Mouse (Mus musculus): ENCODE measurements around the gene Elmsan1. TPM values are rescaled to one million over a fixed set of nuclear protein-coding genes. Genes with fewer than 3 reads are reported as not detected.

Gene Elmsan1
- polyA plus RNA-seq, 1 experiment from 2014 or later, result 15.9 TPM

- Histone ChIP-seq H3K4me3 (replicated peaks) (peak overlapping the region; percentile 77), H3K27me3 (no peaks in the 10 kb centered on the region), H3K4me1 (peaks cover 87% of the 10 kb centered on the region), H3K36me3 (0 out of 2 replicates have a peak, but pooled peaks cover under 1% of the 10 kb centered on the region), H3K9ac (no peak overlapping the region), H3K9me3 (replicated peaks) (no peaks in the 10 kb centered on the region), H3K27ac (replicated peaks) (no peak overlapping the region), H3K4me2 (replicated peaks) (peak overlapping the region; percentile 91)
- WGBS, result 31% methylated on average over 5 of the region's 5 CpGs
- no peak for ATAC-seq (ENCODE audit: insufficient number of reproducible peaks, low FRiP score, low TSS enrichment, low read depth)
These were observed 26.9 kb downstream of the Elmsan1 start for GRCm38 (mm10) chr12:84191770-84192169.

GRCm38 (mm10) chr12:84191190-84191589, 27.5 kb downstream of the Elmsan1 start:
- no peaks in the 10 kb centered on the region for H3K9me3 ChIP-seq (replicated peaks)
- H3K4me2 ChIP-seq (replicated peaks), result peak overlapping the region; percentile 91
- H3K4me1 ChIP-seq, result peaks cover 88% of the 10 kb centered on the region
- ATAC-seq (ENCODE audit: insufficient number of reproducible peaks, low FRiP score, low TSS enrichment, low read depth), result no peak
- no peak overlapping the region for H3K27ac ChIP-seq (replicated peaks)
- 0 out of 2 replicates have a peak, but pooled peaks cover 6% of the 10 kb centered on the region for H3K36me3 ChIP-seq
- H3K27me3 ChIP-seq, result no peaks in the 10 kb centered on the region
- no peak overlapping the region; the same call in 1 of the 2 replicates for H3K4me3 ChIP-seq (replicated peaks)
- H3K9ac ChIP-seq, result no peak overlapping the region
- 55% methylated on average over 7 of the region's 7 CpGs for WGBS

- 48% methylated on average over 15 of the region's 15 CpGs for WGBS
- no peak for ATAC-seq (ENCODE audit: insufficient number of reproducible peaks, low FRiP score, low TSS enrichment, low read depth)
- Histone ChIP-seq H3K36me3 (0 out of 2 replicates have a peak, but pooled peaks cover 8% of the 10 kb centered on the region), H3K27me3 (no peaks in the 10 kb centered on the region), H3K4me3 (replicated peaks) (no peak overlapping the region), H3K4me2 (replicated peaks) (peak overlapping the region; percentile 21), H3K9ac (no peak overlapping the region), H3K27ac (replicated peaks) (no peak overlapping the region), H3K4me1 (peaks cover 89% of the 10 kb centered on the region), H3K9me3 (replicated peaks) (no peaks in the 10 kb centered on the region)
These were observed 28.4 kb downstream of the Elmsan1 start for GRCm38 (mm10) chr12:84190151-84190820.

GRCm38 (mm10) chr12:84188881-84189444, 29.7 kb downstream of the Elmsan1 start:
- 47% methylated on average over 14 of the region's 14 CpGs for WGBS
- no peak for ATAC-seq (ENCODE audit: insufficient number of reproducible peaks, low FRiP score, low TSS enrichment, low read depth)
- no peaks in the 10 kb centered on the region for H3K9me3 ChIP-seq (replicated peaks)
- H3K4me1 ChIP-seq, result peaks cover 86% of the 10 kb centered on the region
- 0 out of 2 replicates have a peak, but pooled peaks cover 8% of the 10 kb centered on the region for H3K36me3 ChIP-seq
- H3K27ac ChIP-seq (replicated peaks), result peak overlapping the region; percentile 81
- H3K27me3 ChIP-seq, result no peaks in the 10 kb centered on the region
- H3K4me2 ChIP-seq (replicated peaks), result 0 out of 2 replicates have a peak overlapping the region, but pooled peaks have one; percentile 21
- no peak overlapping the region for H3K4me3 ChIP-seq (replicated peaks)
- H3K9ac ChIP-seq, result 0 out of 2 replicates have a peak overlapping the region, but pooled peaks have one; percentile 6

GRCm38 (mm10) chr12:84187752-84188601, 30.7 kb downstream of the Elmsan1 start:
- Histone ChIP-seq H3K9ac (no peak overlapping the region), H3K4me2 (replicated peaks) (peak overlapping the region; percentile 15; the same call in 1 of the 2 replicates)
- ATAC-seq (ENCODE audit: insufficient number of reproducible peaks, low FRiP score, low TSS enrichment, low read depth), result peak; percentile 72

GRCm38 (mm10) chr12:84186950-84187349, 31.7 kb downstream of the Elmsan1 start:
- Histone ChIP-seq H3K9ac (no peak overlapping the region), H3K27ac (replicated peaks) (peak overlapping the region; percentile 81), H3K4me2 (replicated peaks) (peak overlapping the region; percentile 15; the same call in 1 of the 2 replicates), H3K36me3 (0 out of 2 replicates have a peak, but pooled peaks cover 8% of the 10 kb centered on the region), H3K27me3 (no peaks in the 10 kb centered on the region), H3K9me3 (replicated peaks) (no peaks in the 10 kb centered on the region), H3K4me1 (peaks cover 78% of the 10 kb centered on the region), H3K4me3 (replicated peaks) (no peak overlapping the region)
- 51% methylated on average over 5 of the region's 5 CpGs for WGBS
- ATAC-seq (ENCODE audit: insufficient number of reproducible peaks, low FRiP score, low TSS enrichment, low read depth), result 0 out of 2 replicates have a peak, but pooled peaks have one; percentile 17

More at GRCm38 (mm10) chr12:84187752-84188601, 30.7 kb downstream of the Elmsan1 start:
- 36% methylated on average over 15 of the region's 15 CpGs for whole genome bisulfite sequencing
- Histone ChIP-seq H3K27me3 (no peaks in the 10 kb centered on the region), H3K4me3 (replicated peaks) (no peak overlapping the region), H3K9me3 (replicated peaks) (no peaks in the 10 kb centered on the region), H3K27ac (replicated peaks) (peak overlapping the region; percentile 81), H3K4me1 (peaks cover 86% of the 10 kb centered on the region), H3K36me3 (0 out of 2 replicates have a peak, but pooled peaks cover 8% of the 10 kb centered on the region)

- H3K9me3 ChIP-seq (replicated peaks), result no peaks in the 10 kb centered on the region
- peaks cover 78% of the 10 kb centered on the region for H3K4me1 ChIP-seq
- ATAC-seq (ENCODE audit: insufficient number of reproducible peaks, low FRiP score, low TSS enrichment, low read depth), result no peak
- no peak overlapping the region for H3K9ac ChIP-seq
- no peak overlapping the region for H3K4me3 ChIP-seq (replicated peaks)
- H3K27ac ChIP-seq (replicated peaks), result peak overlapping the region; percentile 81
- no peak overlapping the region for H3K4me2 ChIP-seq (replicated peaks)
- 80% methylated on average over 3 of the region's 3 CpGs for WGBS
- H3K27me3 ChIP-seq, result no peaks in the 10 kb centered on the region
- H3K36me3 ChIP-seq, result 0 out of 2 replicates have a peak, but pooled peaks cover 8% of the 10 kb centered on the region
These were observed 32.1 kb downstream of the Elmsan1 start for GRCm38 (mm10) chr12:84186536-84186935.

- Histone ChIP-seq H3K9me3 (replicated peaks) (no peaks in the 10 kb centered on the region), H3K9ac (no peak overlapping the region; the same call in 1 of the 2 replicates), H3K4me2 (replicated peaks) (no peak overlapping the region), H3K36me3 (0 out of 2 replicates have a peak, but pooled peaks cover 8% of the 10 kb centered on the region), H3K4me3 (replicated peaks) (no peak overlapping the region), H3K27ac (replicated peaks) (peak overlapping the region; percentile 58), H3K4me1 (peaks cover 78% of the 10 kb centered on the region), H3K27me3 (no peaks in the 10 kb centered on the region)
- 52% methylated on average over 6 of the region's 6 CpGs for WGBS
- no peak for ATAC-seq (ENCODE audit: insufficient number of reproducible peaks, low FRiP score, low TSS enrichment, low read depth)
These were observed 33.1 kb downstream of the Elmsan1 start for GRCm38 (mm10) chr12:84185547-84185946.

GRCm38 (mm10) chr12:84184979-84185378, 33.7 kb downstream of the Elmsan1 start:
- no peak for ATAC-seq (ENCODE audit: insufficient number of reproducible peaks, low FRiP score, low TSS enrichment, low read depth)
- WGBS, result 59% methylated on average over 5 of the region's 5 CpGs

GRCm38 (mm10) chr12:84181999-84182398, 36.7 kb downstream of the Elmsan1 start:
- Histone ChIP-seq H3K9me3 (replicated peaks) (no peaks in the 10 kb centered on the region), H3K9ac (no peak overlapping the region), H3K27ac (replicated peaks) (peak overlapping the region; percentile 63), H3K4me1 (peaks cover 75% of the 10 kb centered on the region), H3K4me2 (replicated peaks) (no peak overlapping the region), H3K27me3 (no peaks in the 10 kb centered on the region), H3K36me3 (0 out of 2 replicates have a peak, but pooled peaks cover 8% of the 10 kb centered on the region), H3K4me3 (replicated peaks) (no peak overlapping the region)
- no peak for ATAC-seq (ENCODE audit: insufficient number of reproducible peaks, low FRiP score, low TSS enrichment, low read depth)
- WGBS, result 70% methylated on average over 6 of the region's 6 CpGs

More at GRCm38 (mm10) chr12:84184979-84185378, 33.7 kb downstream of the Elmsan1 start:
- Histone ChIP-seq H3K27ac (replicated peaks) (peak overlapping the region; percentile 58), H3K9ac (no peak overlapping the region), H3K4me2 (replicated peaks) (no peak overlapping the region), H3K9me3 (replicated peaks) (no peaks in the 10 kb centered on the region), H3K36me3 (0 out of 2 replicates have a peak, but pooled peaks cover 8% of the 10 kb centered on the region), H3K4me3 (replicated peaks) (no peak overlapping the region), H3K27me3 (no peaks in the 10 kb centered on the region), H3K4me1 (peaks cover 78% of the 10 kb centered on the region)
